Mouse (Mus musculus) E14TG2a.4 (cell line): ENCODE results near the gene Sptbn4.

Experiments used
- CTCF ChIP-seq: conservative IDR thresholded peaks from 2 replicates; pipeline ENCODE4 v1.5.1; 2014; ENCODE audit warnings: low read length
- NANOG ChIP-seq: IDR thresholded peaks from 2 replicates; pipeline ENCODE4 v1.6.1; 2014; ENCODE audit warnings: borderline replicate concordance, low read length, mixed read lengths
- POU5F1 ChIP-seq: IDR thresholded peaks from 2 replicates; pipeline ENCODE4 v1.6.1; 2014; ENCODE audit warnings: low read length, borderline replicate concordance

DNA sequence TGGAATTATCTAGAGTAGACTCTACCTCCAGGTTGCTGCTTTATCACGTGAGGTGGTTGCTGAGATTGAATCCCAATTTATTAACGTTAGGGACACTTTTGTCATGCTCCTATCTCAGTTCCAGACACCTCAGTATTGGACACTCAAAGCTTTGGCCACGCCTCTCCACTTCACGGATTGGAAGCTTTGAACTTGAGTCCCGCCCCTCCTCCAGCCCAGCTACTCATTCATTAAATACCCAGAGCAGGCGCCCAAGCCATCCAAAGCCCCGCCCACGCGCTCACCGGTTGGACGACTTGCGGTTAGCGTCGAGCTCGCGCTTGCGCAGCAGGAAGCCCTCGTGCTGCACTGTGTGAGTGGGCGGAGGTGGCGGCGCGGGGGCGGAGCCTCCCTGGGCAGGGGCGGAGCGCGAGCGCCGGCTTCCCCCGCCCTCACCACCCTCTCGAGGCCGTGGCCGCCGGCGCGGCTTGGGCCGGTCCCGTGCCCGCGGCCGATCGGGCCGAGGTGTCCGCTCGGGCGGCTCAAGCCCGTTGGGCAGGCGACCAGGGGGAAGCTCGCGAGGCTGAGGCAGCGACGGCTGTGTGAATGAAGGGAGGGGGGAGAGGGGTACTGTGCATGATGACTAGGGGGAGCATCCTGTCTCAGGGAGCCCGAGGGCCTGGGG, 86.1 kb downstream of the Sptbn4 start:
- TF ChIP-seq POU5F1 = no peak
- no peak for TF ChIP-seq CTCF
- TF ChIP-seq NANOG = no peak; the same call in 1 of the 2 replicates
